Mouse (Mus musculus): Measurements from ENCODE around the gene Kmo. TPM values are rescaled to one million over a fixed set of nuclear protein-coding genes. Genes with fewer than 3 reads are reported as not detected.
A peak's percentile ranks its signal among the peaks of the same experiment; 100 is the strongest.

Kmo gene
- polyA plus RNA-seq, 2 experiments = 0.21 to 0.55 TPM

- DNase-seq (ENCODE audit: low spot score) (no peak), ATAC-seq (ENCODE audit: low FRiP score, low read depth) (no peak)
- H3K9ac ChIP-seq (ENCODE audit: low read depth, low read length, severe bottlenecking) = no peak overlapping the region
- H3K4me2 ChIP-seq (replicated peaks; ENCODE audit: low read depth, low read length, severe bottlenecking) = no peak overlapping the region
- 54% methylated on average over 5 of the region's 5 CpGs for WGBS
- H3K36me3 ChIP-seq (ENCODE audit: control insufficient read depth, insufficient read depth, low read length) = no peaks in the 10 kb centered on the region
- H3K27ac ChIP-seq (replicated peaks; ENCODE audit: low read depth, low read length) = no peak overlapping the region
- no peak overlapping the region for H3K4me3 ChIP-seq (replicated peaks; ENCODE audit: low read length)
- H3K27me3 ChIP-seq (ENCODE audit: control insufficient read depth, insufficient read depth, low read length) = no peaks in the 10 kb centered on the region
- no peaks in the 10 kb centered on the region for H3K4me1 ChIP-seq (ENCODE audit: control insufficient read depth, insufficient read depth, low read length)
- no peaks in the 10 kb centered on the region for H3K9me3 ChIP-seq (ENCODE audit: control insufficient read depth, low read length)
- no peak for TF ChIP-seq POLR2A (IDR thresholded peaks at IDR 0.05; ENCODE audit: borderline replicate concordance, extremely low read depth, insufficient read depth, insufficient read length)
These were observed 23.5 kb downstream of the Kmo start for GRCm38 (mm10) chr1:175643496-175644265.

GRCm38 (mm10) chr1:175646952-175647351 is 26.8 kb downstream of the Kmo start:
- no peak overlapping the region for H3K27ac ChIP-seq (replicated peaks; ENCODE audit: low read depth, low read length)
- H3K27me3 ChIP-seq (ENCODE audit: control insufficient read depth, insufficient read depth, low read length) = no peaks in the 10 kb centered on the region
- no peak overlapping the region for H3K4me2 ChIP-seq (replicated peaks; ENCODE audit: low read depth, low read length, severe bottlenecking)
- no peak overlapping the region for H3K4me3 ChIP-seq (replicated peaks; ENCODE audit: low read length)
- no peak for DNase-seq (ENCODE audit: low spot score)
- H3K9me3 ChIP-seq (ENCODE audit: control insufficient read depth, low read length) = no peaks in the 10 kb centered on the region
- ATAC-seq (ENCODE audit: low FRiP score, low read depth) = no peak
- TF ChIP-seq POLR2A (IDR thresholded peaks at IDR 0.05; ENCODE audit: borderline replicate concordance, extremely low read depth, insufficient read depth, insufficient read length) = no peak
- no peaks in the 10 kb centered on the region for H3K36me3 ChIP-seq (ENCODE audit: control insufficient read depth, insufficient read depth, low read length)
- no peak overlapping the region for H3K9ac ChIP-seq (ENCODE audit: low read depth, low read length, severe bottlenecking)
- 40% methylated on average over 9 of the region's 9 CpGs for WGBS
- no peaks in the 10 kb centered on the region for H3K4me1 ChIP-seq (ENCODE audit: control insufficient read depth, insufficient read depth, low read length)

GRCm38 (mm10) chr1:175648615-175649014 is 28.4 kb downstream of the Kmo start:
- TF ChIP-seq POLR2A (IDR thresholded peaks at IDR 0.05; ENCODE audit: borderline replicate concordance, extremely low read depth, insufficient read depth, insufficient read length) = no peak

GRCm38 (mm10) chr1:175659900-175660299 is 39.7 kb downstream of the Kmo start:
- 94% methylated on average over 4 of the region's 4 CpGs for WGBS
- no peaks in the 10 kb centered on the region for H3K9me3 ChIP-seq (ENCODE audit: control insufficient read depth, low read length)
- ATAC-seq (ENCODE audit: low FRiP score, low read depth) (no peak), DNase-seq (ENCODE audit: low spot score) (no peak)
- H3K27me3 ChIP-seq (ENCODE audit: control insufficient read depth, insufficient read depth, low read length) = no peaks in the 10 kb centered on the region
- H3K4me1 ChIP-seq (ENCODE audit: control insufficient read depth, insufficient read depth, low read length) = no peaks in the 10 kb centered on the region
- H3K36me3 ChIP-seq (ENCODE audit: control insufficient read depth, insufficient read depth, low read length) = no peaks in the 10 kb centered on the region
- H3K4me2 ChIP-seq (replicated peaks; ENCODE audit: low read depth, low read length, severe bottlenecking) = no peak overlapping the region
- H3K27ac ChIP-seq (replicated peaks; ENCODE audit: low read depth, low read length) = no peak overlapping the region
- no peak overlapping the region for H3K9ac ChIP-seq (ENCODE audit: low read depth, low read length, severe bottlenecking)
- no peak overlapping the region for H3K4me3 ChIP-seq (replicated peaks; ENCODE audit: low read length)
- no peak for TF ChIP-seq POLR2A (IDR thresholded peaks at IDR 0.05; ENCODE audit: borderline replicate concordance, extremely low read depth, insufficient read depth, insufficient read length)

More at GRCm38 (mm10) chr1:175648615-175649014, 28.4 kb downstream of the Kmo start:
- 91% methylated on average over 4 of the region's 4 CpGs for WGBS
- Histone ChIP-seq H3K36me3 (ENCODE audit: control insufficient read depth, insufficient read depth, low read length) (no peaks in the 10 kb centered on the region), H3K27ac (replicated peaks; ENCODE audit: low read depth, low read length) (no peak overlapping the region), H3K27me3 (ENCODE audit: control insufficient read depth, insufficient read depth, low read length) (no peaks in the 10 kb centered on the region), H3K4me1 (ENCODE audit: control insufficient read depth, insufficient read depth, low read length) (no peaks in the 10 kb centered on the region), H3K9me3 (ENCODE audit: control insufficient read depth, low read length) (no peaks in the 10 kb centered on the region), H3K9ac (ENCODE audit: low read depth, low read length, severe bottlenecking) (no peak overlapping the region), H3K4me3 (replicated peaks; ENCODE audit: low read length) (no peak overlapping the region), H3K4me2 (replicated peaks; ENCODE audit: low read depth, low read length, severe bottlenecking) (no peak overlapping the region)
- no peak for ATAC-seq (ENCODE audit: low FRiP score, low read depth)
- no peak for DNase-seq (ENCODE audit: low spot score)

- Histone ChIP-seq H3K4me1 (ENCODE audit: control insufficient read depth, insufficient read depth, low read length) (no peaks in the 10 kb centered on the region), H3K9me3 (ENCODE audit: control insufficient read depth, low read length) (no peaks in the 10 kb centered on the region), H3K4me2 (replicated peaks; ENCODE audit: low read depth, low read length, severe bottlenecking) (no peak overlapping the region), H3K36me3 (ENCODE audit: control insufficient read depth, insufficient read depth, low read length) (no peaks in the 10 kb centered on the region), H3K4me3 (replicated peaks; ENCODE audit: low read length) (no peak overlapping the region), H3K27ac (replicated peaks; ENCODE audit: low read depth, low read length) (no peak overlapping the region), H3K27me3 (ENCODE audit: control insufficient read depth, insufficient read depth, low read length) (no peaks in the 10 kb centered on the region), H3K9ac (ENCODE audit: low read depth, low read length, severe bottlenecking) (no peak overlapping the region)
- no peak for TF ChIP-seq POLR2A (IDR thresholded peaks at IDR 0.05; ENCODE audit: borderline replicate concordance, extremely low read depth, insufficient read depth, insufficient read length)
- ATAC-seq (ENCODE audit: low FRiP score, low read depth) = no peak
- peak; percentile 47 for DNase-seq (ENCODE audit: low spot score)
- WGBS = 74% methylated on average over 5 of the region's 5 CpGs
These were observed 48.7 kb downstream of the Kmo start for GRCm38 (mm10) chr1:175668666-175669405.
